Mouse (Mus musculus) gastrocnemius, adult 18-20 months (tissue): ENCODE measurements around the gene Gls. TPM values are rescaled to one million over a fixed set of nuclear protein-coding genes. Genes with fewer than 3 reads are reported as not detected.

Experiments
- DNase-seq: peaks from one replicate; pipeline ENCODE4 v3.0.0; 2021; ENCODE audit warnings: low spot score
- long read RNA-seq, 2 experiments: library from polyadenylated mRNA; stranded (forward); transcript quantifications; one replicate each; pipeline ENCODE4 v2.0.0; 2021
- total RNA-seq, 2 experiments: library from RNA; stranded (reverse); gene quantifications; 2 replicates each; pipeline ENCODE4 v1.2.3; 2021

Gls gene
- total RNA-seq, result 10 to 100 TPM; 81.6 to 85.6 TPM
- long read RNA-seq, experiment 1, full-length matches to known transcripts, result 36 of 55 reads
- long read RNA-seq, experiment 1, partial matches to known transcripts, result 2 of 55 reads
- long read RNA-seq, experiment 1, other reads (novel, unspliced or antisense), result 17 of 55 reads
- long read RNA-seq, experiment 2, full-length matches to known transcripts, result 27 of 35 reads
- long read RNA-seq, experiment 2, partial matches to known transcripts, result 4 of 35 reads
- long read RNA-seq, experiment 2, other reads (novel, unspliced or antisense), result 4 of 35 reads

DNA sequence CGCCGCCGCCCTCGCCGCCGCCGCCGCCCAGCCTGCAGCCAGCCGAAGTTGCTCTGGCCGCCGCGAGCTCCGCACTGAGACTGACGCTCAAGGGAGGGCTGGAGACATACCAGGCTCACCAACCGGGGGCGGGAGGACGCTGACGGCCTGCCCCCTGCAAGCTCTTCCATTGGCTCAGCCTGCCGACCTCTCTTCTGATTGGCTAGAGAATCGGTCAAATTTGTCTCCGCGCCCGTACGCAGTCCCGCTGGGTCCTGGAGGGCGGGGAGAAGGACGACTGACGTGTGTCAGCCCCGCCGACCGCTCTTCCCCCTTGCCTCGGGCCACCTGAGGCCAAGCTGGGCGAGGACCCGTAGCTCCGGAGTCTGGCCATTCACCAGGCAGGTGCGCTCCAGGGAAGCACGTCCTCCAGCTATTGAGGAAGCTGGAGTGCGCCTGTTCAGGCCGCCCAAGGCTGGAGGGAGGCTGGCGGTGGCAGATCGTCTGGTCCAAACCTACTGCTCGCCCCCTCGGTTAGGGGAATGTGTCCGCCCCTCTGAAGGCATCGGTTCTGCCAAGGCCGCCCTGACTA lies at the start of gene Gls:
TSS of gene Gls (minus strand) at position 90 of the 571 bp plus-strand sequence.
- DNase-seq, result peak; percentile 98

DNA sequence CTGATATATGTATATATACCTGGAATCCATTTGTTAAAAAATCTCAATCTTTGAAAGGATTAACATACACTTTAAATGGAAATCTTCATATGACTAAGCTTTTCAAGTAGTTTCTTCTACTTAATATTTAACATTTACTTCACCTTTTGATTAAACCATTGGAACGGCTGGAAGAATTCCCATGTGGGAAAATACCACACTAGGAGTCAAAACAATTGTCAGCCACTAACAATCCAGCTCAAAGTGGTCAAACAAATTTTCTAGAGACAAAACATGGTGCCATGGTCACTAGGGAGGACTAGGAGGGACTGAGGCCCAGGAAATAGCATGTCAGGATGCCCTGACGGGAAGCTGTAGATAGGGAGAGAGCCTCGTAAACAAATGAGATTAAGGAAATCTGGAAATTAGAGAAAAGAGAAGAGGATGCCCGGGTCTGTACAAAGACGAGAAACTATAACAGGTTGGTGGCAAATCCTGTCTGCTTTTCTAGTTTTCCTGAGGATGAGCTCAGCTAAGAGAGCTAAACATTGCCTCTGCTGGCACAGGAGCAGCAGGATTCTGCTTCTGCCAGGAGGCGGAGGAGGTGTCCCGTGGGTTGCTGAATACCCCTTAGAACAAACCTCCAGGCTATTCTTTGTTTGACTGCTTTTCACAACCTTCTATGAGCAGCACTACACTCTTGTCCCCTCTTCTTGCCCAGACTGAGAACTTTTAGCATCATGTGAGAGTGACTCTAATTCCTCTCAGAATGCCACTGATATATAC lies 47.0 kb upstream of the Gls start:
- DNase-seq, result no peak

DNA sequence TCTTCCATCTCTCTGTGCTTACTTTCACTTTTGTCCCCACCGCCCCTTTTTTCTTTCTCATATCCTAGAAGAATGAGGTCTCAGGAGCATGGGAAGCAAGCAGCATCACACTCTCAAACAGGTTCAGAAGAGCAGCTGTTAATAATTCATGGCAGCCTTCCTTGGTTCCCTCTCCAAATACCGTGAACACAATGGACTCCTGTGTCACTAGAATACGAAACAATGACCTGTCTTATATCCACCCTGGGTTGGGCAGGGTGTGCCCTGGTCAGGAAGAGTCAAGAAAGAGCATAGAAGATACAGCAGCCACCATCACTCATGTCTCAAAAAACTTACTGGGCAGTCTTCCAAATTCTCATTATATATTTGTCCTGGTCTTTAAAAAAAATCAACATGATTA lies 46.3 kb upstream of the Gls start:
- no peak for DNase-seq

DNA sequence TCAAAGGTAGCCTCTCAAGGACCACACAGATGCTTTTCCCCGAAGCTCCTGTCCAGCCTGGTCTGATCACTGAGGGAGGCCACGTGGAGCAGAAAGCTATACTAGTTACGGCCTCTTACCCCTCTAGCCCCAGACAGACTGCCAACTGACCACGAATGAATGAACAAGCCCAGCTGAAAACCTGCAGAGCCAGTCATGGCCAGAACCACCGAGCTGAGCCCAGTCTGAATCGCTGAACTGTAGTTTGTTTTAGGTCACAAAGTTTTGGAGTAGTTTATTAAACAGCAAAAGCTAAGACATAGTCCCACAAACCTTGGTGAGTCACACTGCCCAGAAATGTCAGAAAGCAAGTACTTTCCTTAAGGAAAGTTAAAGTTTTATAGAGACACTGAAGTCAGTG lies 45.0 kb upstream of the Gls start:
- no peak for DNase-seq

DNA sequence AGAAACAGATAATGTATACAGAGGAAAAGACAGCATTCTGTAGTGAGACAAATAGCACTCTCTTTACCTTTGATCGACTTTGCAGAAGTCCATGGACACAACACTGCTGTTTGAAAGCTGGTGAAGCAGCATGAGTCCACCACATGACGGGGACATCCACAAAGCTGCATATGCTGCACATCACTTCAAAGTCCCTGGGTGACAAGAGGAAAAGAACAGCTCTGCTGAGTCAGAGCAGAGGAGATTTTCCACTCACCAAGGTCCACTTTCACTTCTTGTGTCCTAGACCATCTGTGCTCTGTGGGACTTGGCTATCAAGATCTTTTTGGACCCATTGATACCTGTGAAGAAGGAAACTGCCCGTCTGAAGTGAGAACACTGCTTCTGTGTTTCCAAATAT lies 41.2 kb upstream of the Gls start:
- DNase-seq, result no peak

DNA sequence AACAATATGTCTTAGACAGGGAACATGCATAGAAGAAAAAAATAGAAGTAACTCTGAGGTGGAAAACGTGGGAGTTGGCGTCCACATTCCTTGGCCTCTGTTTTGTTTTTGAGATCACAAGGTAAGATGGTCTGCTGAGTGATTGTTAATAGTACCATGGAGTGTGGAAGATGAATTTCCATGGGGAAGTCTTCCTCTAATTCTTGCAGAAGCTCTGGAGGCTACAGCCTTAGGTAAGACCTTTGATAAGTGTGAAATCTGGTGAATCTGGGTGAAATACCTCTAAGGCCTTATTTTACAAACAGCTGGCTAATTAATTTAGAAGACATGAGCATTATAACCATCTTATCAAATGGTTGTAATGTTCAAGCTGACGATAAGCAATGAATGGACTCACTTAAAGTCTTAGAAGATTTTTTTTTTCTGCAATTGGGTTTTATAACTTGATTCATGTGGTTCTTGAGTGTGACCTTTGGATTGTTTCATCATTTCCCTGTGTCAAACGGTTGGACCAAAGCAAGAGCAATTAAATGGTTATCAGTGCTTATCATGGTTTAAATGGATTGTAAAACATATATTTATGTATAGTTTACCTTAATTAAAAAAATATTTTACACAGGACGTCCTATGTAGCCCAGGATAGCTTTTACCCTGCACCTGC lies 39.1 kb upstream of the Gls start:
- DNase-seq, result no peak

DNA sequence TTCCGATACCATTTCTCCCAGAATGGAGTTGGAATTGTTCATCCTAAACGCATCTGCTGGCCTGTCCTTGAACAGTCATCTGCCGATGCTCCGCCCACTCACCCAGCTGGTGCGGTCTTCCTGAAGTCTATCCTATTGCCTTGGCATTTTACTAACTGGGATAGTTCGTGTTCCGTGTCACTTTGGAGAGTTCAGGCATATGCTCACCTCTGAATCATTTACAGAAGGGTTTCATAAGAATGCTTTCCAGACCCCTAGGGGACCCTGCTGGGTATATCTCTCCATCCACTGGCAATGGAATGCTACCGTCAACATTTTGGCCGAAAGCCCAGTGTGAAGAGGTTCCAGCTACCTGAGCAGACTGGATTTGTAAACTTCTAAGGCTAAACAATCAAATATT lies 37.3 kb upstream of the Gls start:
- no peak for DNase-seq

DNA sequence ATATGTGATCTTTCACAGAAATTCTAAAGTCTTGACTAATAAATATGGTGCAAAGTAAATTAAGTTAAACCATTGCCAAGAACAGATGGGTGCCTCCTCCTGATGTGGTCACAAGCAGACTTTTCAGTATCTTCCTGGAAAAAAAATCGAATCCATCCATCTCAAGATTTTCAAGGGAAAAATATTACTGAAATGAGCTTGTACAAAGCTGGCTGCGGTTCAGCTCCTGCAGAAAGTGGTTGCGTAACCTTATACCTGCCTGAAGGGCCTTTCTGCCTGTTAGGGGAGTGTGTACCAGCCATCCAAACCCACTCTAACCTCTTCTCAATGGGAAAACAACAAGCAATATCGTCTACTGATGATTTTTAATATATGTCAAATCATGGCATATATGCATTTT lies 36.6 kb upstream of the Gls start:
- DNase-seq, result no peak

DNA sequence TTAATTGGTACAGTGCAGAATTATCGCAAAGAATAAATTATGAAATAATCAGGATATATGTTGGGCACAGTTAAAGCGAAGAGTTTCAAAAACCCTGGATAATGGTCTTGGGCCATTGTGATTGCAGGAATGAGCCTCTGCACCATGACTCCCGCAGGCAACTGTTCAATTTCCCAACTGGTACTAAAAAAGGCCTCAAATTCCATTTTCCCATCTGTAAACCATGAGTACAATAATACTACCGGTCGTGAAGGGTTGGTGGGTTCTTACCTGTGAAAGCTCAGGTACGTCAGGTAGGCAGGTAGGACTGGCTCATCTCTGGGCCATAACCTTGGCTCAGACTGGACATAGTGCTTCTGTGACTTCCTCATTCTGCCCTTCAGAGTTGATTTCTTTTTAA lies 35.0 kb upstream of the Gls start:
- DNase-seq, result no peak

DNA sequence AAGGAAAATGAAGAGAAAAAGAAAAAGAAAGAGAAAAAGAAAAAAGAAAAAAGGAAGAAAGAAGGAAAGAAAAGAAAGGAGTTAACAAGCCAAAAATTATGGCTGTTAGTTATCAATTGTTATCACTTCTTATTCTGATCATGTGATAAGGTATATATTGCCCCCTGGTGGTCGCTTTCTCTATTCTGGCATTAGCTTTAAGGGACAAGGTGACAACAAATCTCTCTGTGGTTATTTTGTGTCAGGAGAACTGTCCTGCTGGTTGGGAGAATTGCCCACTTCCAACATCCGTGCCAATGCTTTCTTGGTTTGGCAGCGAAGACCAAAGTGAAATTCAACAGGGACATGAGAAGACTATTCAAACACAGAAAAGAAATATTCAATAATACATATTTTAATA lies 34.6 kb upstream of the Gls start:
- peak; percentile 76 for DNase-seq

DNA sequence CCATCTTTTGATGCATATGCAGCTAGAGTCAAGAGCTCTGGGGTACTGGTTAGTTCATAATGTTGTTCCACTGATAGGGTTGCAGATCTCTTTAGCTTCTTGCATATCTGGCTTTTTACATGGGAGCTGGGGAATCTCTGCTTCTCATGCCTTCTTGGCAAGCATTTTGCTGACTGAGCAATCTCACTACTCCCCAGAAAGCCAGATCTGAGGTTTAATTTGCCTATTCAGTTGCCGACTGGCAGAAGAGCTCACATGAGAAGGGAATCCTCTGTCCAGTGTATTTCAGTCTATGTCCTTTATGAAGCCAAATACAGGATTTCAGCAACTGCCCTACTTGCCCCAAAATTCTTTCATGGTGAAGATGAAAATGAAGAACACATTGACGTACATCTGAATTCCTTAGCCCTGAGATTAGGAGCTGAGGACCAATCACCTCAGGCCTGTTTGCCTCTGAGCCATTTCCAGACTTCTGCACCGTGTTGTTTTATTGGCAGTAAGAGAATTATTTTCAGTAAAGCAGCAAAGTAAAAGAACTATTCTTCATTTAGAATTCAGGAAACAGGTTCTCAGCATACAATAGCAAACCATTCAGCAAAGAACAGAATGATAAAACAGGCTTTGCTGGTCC lies 33.0 kb upstream of the Gls start:
- no peak for DNase-seq

DNA sequence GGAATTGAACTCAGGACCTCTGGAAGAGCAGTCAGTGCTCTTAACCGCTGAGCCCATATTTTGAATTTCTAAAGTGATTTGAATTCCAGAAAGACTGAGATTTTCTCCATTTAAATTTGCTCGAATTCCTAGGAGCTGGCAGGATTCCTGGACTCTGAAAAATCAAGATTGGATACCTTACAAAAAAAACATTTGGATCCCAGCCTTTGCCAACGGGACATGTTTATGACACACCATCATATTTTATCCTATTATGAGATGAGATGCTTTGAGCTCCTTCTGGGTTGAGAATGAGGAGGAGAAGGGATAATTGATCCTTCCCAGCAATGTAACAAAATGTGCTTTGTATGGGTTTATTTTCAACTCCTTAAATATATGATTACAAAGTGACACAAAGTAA lies 31.3 kb upstream of the Gls start:
- DNase-seq, result no peak

DNA sequence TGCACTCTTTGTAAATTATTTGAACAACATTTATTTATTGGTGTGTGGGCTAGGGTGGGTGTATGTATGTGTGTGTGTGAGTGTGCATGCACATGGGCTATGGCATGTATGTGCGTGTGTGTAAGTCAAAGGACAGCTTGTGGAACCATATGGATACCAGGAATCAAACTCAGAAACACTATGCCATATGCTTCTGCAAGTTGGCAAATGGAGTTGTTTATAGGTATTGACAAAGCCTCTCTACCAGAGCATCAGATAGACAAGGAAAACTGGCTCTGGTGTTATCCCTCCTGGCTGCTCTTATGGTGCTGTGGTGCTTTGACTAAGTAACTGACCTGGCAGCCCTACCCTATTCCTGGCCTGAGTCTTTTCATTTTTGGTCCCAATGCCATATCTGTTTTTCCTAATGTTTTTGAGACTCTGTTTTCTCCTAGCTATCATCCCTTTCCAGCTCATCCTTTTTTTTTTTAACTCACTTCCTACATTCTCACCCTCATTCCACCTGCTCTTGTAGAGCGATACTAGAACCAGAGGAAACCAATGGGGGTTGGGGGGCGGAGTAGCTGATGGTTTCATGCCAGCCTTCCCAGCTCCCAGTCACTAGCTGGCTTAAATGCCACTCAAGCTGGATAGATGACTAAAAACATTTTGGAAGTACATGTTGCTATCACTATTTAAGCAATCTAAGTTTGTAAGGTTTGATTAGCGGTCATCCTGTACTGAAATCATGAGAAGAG lies 27.5 kb upstream of the Gls start:
- DNase-seq, result no peak

DNA sequence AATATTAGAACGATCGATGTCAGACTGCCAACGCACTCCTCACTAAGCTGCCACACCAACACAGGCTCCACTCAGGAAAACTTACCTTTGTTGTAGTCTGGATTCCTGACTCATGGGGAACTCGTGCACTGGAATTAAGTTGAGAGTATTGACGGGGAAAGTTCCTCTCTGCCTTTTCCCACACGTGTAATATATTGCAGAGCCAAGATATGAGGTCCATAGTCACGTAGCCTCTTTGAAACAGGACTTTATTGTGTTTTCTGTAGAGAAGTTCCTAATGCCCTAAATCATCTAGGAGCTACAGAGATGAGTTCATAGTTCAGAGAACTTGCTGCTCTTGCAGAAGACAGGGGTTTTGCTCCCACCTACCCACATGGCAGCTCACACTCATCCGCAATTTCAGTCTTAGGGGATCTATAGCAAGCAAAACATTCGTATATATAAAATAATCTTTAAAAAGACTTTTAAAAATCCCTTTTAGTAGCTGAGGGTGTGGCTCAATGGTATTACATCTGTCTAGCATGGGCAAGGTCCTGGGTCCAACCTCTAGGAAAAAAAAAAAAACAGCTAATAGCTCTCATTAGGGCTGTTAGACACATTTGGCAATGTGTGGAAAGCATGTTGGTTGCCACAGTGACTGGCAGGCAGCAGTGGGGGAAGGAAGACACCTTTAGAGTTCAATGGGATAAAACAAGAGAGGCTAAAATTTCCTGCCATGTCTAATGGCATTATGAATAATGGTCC lies 25.1 kb upstream of the Gls start:
- DNase-seq, result no peak

DNA sequence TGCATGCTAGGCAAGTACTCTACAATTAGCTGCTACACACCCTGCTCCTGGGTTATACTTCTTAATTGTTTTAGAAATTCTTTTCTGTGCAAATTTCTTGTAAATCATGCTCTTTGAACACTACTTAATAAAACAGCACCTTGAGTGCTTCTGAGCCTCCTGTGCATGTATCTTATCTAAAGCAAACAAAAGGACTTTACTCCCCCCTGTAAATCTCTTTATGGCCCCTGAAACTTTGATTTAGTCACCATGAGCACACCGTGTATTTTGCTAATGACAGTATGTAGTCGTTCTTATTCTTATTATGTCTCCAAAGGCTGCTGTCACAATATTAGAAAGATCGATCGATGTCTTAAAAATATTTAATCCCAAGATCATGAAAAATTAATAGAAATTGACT lies 23.9 kb upstream of the Gls start:
- no peak for DNase-seq

DNA sequence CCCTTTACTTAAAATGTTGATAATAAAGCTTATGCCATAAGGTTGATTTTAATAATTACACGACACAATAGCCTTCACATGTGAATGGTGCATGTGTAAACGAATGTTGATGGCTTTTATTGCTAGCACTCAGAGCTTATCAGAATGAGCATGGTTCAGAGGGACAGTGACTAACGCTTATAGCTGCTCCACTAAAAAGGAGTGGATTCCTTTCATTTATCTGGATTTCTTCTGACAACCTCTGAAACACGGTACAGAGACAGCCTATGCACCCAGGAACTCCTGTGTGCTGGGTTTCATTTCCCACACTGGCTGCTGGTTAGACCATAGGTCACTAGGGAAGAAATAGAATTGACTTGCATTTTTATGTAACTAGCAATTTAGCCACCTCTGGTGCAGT lies 23.2 kb upstream of the Gls start:
- no peak for DNase-seq

DNA sequence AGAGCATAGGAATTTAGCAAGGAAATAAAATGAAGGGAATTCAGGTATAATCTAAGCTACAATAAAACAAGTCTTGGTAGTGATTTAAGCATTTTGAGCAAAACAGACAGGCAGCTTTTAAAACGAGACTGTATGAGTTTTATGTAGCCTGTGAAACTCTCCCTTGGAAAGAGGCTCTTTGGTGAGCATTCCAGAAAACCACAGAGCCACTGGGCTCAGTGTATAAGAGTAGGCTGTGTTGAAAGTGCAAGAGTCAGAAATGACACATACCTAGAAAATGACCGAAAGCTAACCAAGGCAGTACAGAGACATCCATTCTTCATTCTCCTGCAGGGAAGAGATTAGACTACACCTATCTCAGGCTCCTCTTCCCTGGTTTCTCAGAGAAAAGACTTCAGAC lies 21.4 kb upstream of the Gls start:
- DNase-seq, result no peak

DNA sequence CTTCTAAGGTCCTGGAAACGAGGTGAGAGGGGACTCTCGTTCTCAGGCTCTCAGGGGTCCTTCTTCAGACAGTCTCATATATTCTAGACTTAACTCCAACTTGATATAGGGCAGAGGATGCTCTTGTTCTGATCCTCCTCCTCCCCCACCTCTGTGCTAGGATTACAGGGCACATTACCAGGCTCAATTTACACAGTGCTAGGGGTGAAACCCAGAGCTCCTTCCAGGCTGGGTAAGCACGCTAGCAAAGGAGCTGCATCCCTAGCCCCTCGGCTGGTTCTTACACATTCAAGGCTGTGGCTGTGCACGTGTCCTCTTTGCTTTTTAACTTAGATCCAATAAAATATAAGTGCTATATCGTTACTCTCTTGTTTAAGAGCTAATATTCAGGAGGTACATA lies 20.4 kb upstream of the Gls start:
- DNase-seq, result no peak

DNA sequence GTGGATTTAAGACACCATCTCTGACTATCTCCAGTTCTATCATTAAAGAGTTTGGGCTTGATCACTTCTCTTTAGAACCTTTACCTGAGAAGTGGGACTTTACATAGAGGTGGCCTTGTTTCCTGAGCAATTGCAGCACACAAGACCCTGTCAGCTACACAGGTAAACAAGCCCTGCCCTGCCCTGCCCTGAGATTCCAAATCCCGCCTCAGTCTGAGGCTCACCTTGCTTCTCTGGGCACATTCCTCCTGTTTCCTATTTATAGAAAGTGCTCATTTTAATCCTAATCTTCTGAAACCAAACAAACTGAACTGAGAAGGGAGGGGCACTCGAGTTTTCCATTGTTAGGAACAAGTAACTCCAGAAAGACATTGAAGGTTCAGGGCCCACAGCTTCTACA lies 19.4 kb upstream of the Gls start:
- no peak for DNase-seq

DNA sequence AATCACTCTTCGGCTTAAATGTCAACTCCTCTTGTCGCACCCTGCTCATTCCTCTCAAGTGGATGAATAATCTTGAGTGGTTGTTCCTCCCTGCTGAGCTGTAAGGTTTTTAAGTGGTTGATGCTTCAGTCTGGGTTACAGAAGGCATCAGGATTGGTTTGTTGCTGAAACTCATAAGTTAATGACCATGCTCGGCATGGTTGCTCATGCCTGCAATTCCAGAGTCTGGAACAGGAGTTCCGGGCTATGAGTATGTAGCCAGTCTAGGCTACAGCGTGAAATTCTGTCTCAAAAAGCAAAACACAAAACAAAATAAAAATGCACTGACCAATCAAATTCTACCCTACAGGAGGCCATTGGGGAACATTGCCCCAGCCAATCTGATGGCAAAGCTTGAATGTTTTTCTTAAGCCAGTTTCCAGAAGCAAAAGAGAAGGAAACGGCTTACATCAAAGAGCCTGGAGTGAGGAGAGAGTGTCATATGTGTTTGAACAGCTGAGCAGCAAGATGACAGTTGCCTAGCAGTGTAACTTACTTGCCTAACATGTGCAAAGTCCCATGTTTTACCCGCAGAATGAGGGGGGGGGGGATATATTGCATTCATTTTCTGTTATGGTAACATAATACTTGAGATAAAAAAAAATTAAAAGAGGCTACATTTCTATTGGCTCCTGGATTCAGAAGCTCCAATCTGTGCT lies 18.2 kb upstream of the Gls start:
- no peak for DNase-seq
